Mouse (Mus musculus) small intestine, adult 2 months (tissue): ENCODE results near the gene Npas3. TPM values are rescaled to one million over a fixed set of nuclear protein-coding genes. Genes with fewer than 3 reads are reported as not detected.

Experiments used
- H3K27ac ChIP-seq: fragments of 200-500 bp; 2 replicates; pipeline ENCODE4 v1.5.1; 2012; ENCODE audit warnings: low read depth, low read length, control low read depth, inconsistent platforms; ENCODE audit not compliant: insufficient read depth
- H3K27me3 ChIP-seq: fragments of 200-500 bp; 2 replicates; pipeline ENCODE4 v1.6.1; 2012; ENCODE audit warnings: mild to moderate bottlenecking, moderate library complexity, low read length, inconsistent platforms; ENCODE audit not compliant: control insufficient read depth, insufficient read depth
- H3K36me3 ChIP-seq: fragments of 200-500 bp; 2 replicates; pipeline ENCODE4 v1.6.1; 2012; ENCODE audit warnings: mild to moderate bottlenecking, low read length, control low read depth, inconsistent platforms; ENCODE audit not compliant: control insufficient read depth, insufficient read depth
- H3K4me1 ChIP-seq: fragments of 200-500 bp; 2 replicates; pipeline ENCODE4 v1.6.1; 2012; ENCODE audit warnings: low read length, inconsistent platforms, mixed read lengths; ENCODE audit not compliant: control insufficient read depth, insufficient read depth, insufficient read length
- H3K4me3 ChIP-seq: fragments of 200-500 bp; 2 replicates; pipeline ENCODE4 v1.5.1; 2012; ENCODE audit warnings: low read depth, mild to moderate bottlenecking, control low read depth, inconsistent platforms, low read length, moderate library complexity
- CTCF ChIP-seq: fragments of 200-500 bp; IDR thresholded peaks from 2 replicates; pipeline ENCODE4 v1.5.1; 2012; ENCODE audit warnings: low read depth, mild to moderate bottlenecking, control low read depth, inconsistent platforms, low read length, moderate library complexity, mixed read lengths; ENCODE audit not compliant: insufficient replicate concordance, insufficient read length; ENCODE audit errors: extremely low read depth
- POLR2A ChIP-seq: fragments of 200-500 bp; IDR thresholded peaks from 2 replicates; pipeline ENCODE4 v1.6.1; 2012; ENCODE audit warnings: low read depth, mild to moderate bottlenecking, control low read depth, inconsistent platforms, low read length, moderate library complexity
- WGBS: fragments of 180-500 bp; shearing (Covaris S2); methylation state at CpG from one replicate; pipeline ENCODE4 v1.1.7; 2018; 5-methylcytosine and 5-hydroxymethylcytosine counted together
- polyA plus RNA-seq: library from polyadenylated mRNA; depleted of rRNA; stranded (reverse); fragments of >200 nt; gene quantifications from 2 replicates; pipeline ENCODE4 v1.2.3, GENCODE M21; 2012

The Npas3 gene
- polyA plus RNA-seq, 1 experiment, result 0.13 TPM

DNA sequence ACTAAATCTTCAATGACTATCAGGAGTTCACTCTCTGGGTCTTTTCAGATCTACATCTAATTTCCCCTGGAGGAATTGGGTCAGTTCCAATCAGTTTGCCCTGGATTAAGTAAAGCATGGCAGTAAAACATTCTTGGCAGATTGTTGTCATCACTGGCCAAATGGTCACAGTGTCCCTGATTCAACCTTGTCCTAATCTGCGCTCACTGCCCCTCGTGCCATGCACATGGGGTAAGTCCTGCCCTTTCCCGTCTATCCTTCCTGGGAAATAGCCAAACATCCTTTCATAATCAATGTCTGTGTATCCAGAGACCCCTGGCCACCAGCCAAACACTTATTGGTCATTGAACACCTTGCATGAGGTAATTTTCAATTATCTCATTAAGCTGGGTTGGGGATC is 432.0 kb downstream of the Npas3 start:
- no peaks in the 10 kb centered on the region for H3K4me1 ChIP-seq
- H3K4me3 ChIP-seq, result no peak overlapping the region
- H3K27ac ChIP-seq, result no peak overlapping the region
- 77% methylated on average over 3 of the region's 3 CpGs for WGBS
- TF ChIP-seq CTCF (no peak), POLR2A (no peak)
- no peaks in the 10 kb centered on the region for H3K27me3 ChIP-seq
- no peaks in the 10 kb centered on the region for H3K36me3 ChIP-seq

DNA sequence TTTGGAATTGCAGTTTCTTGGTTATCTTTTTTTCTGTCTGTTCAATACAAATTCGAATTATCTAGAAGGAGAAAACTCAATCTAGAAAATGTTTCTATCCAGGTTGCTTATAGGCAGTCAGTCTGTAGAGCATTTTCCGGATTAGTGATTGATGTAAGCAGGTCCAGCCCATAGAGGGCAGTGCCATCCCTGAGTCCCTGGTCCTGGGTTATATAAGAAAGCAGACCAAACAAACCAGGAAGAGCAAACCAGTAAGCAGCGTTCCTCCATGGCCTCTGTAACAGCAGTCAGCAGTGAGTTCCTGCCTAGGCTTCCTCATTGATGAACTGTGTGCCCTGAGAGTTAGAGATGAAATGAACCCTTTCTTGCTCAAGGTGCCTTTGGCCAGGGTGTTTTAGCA is 433.6 kb downstream of the Npas3 start:
- no peak overlapping the region for H3K27ac ChIP-seq
- WGBS, result 46% methylated on average over 3 of the region's 3 CpGs
- TF ChIP-seq CTCF (no peak), POLR2A (no peak)
- H3K4me1 ChIP-seq, result no peaks in the 10 kb centered on the region
- H3K27me3 ChIP-seq, result no peaks in the 10 kb centered on the region
- no peak overlapping the region for H3K4me3 ChIP-seq
- H3K36me3 ChIP-seq, result no peaks in the 10 kb centered on the region

DNA sequence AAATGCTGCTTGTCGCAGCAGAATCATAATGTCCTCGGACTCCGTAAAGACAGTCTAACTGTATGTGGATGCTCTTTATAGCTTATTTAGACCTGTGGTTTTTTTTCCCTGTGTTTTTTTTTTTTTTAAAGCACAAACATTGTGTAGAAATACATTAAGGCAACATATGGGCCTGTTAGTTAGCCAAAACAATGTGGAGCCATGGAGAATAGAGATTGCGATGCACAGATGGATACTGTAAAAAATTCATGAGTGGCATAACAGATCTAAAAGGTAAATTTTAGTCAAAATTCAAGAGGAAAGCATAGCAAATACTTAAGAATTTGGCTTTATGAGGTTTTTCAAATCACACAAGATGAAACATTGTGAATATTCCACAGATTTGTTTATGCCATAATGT is 444.0 kb downstream of the Npas3 start:
- Histone ChIP-seq H3K4me3 (no peak overlapping the region), H3K27ac (no peak overlapping the region)

DNA sequence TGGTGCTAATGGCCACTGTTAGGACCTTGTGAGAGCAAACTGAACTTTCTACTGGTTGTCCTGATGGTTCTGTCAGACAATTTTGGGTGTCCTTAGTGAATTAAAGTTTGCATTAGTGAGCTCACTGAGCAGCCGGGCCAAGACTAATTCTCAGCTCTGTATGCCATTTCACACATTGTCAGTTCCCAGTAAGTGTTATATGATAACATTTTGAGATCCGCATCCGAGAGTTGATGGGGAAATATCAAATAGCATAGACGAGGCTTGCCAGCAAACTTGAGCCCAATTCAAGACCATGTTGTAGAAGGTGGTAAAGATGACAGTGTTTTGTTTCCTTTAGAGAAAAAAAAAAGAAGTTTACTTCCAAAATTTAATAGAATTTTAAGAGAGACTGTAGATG is 445.9 kb downstream of the Npas3 start:
- 85% methylated on average over 4 of the region's 4 CpGs for WGBS
- TF ChIP-seq CTCF (no peak), POLR2A (no peak)

More for the DNA sequence above, 444.0 kb downstream of the Npas3 start:
- Histone ChIP-seq H3K27me3 (no peaks in the 10 kb centered on the region), H3K36me3 (no peaks in the 10 kb centered on the region), H3K4me1 (no peaks in the 10 kb centered on the region)
- TF ChIP-seq POLR2A (no peak), CTCF (no peak)
- WGBS, result 93% methylated on average over 4 of the region's 4 CpGs

DNA sequence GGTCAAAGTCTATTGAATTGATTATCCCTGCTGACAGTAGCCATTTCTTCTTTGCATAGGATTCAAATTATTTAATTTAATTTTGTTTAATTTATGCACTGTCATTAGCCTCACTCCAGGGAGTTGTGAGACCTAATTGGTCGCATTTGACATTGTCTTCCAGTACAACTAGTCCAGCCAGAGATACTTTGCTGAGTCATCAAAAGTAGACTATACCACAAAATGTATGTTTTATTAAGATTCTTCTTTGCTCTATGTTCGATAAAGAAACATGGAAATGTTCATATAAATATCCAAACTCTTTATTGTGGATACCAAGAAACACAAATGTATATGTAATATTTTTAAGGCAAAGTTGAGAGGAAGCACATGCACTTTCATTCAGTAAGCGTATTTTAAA is 446.8 kb downstream of the Npas3 start:
- WGBS, result 85% methylated on average over 3 of the region's 3 CpGs
- Histone ChIP-seq H3K27me3 (no peaks in the 10 kb centered on the region), H3K36me3 (no peaks in the 10 kb centered on the region), H3K4me1 (no peaks in the 10 kb centered on the region), H3K4me3 (no peak overlapping the region), H3K27ac (no peak overlapping the region)
- no peak for TF ChIP-seq POLR2A
- TF ChIP-seq CTCF, result no peak

More for the DNA sequence above, 445.9 kb downstream of the Npas3 start:
- Histone ChIP-seq H3K36me3 (no peaks in the 10 kb centered on the region), H3K4me3 (no peak overlapping the region), H3K27me3 (no peaks in the 10 kb centered on the region), H3K4me1 (no peaks in the 10 kb centered on the region), H3K27ac (no peak overlapping the region)

DNA sequence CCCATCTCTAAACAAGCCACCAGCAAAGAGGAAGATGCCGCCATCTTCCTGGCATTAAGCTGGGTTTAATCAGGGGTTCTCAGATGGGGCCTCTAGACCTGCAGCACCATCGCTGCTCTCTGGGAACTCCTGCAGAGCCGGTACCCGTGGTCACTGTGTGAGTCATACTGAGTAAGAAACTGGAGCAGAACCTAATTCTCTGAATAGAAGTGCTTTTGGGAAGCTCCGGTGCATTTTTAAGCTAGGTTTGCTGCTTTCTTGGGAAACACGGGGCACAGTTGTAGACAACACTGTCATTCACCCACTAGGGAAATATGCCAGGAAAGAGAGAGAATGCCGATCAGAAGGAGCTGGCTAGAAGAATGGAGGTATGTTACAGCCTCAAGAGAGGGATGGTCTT is 449.2 kb downstream of the Npas3 start:
- H3K27me3 ChIP-seq, result no peaks in the 10 kb centered on the region
- H3K4me3 ChIP-seq, result no peak overlapping the region
- WGBS, result 82% methylated on average over 7 of the region's 7 CpGs
- TF ChIP-seq CTCF, result no peak
- TF ChIP-seq POLR2A, result no peak
- H3K4me1 ChIP-seq, result no peaks in the 10 kb centered on the region
- H3K27ac ChIP-seq, result no peak overlapping the region
- H3K36me3 ChIP-seq, result no peaks in the 10 kb centered on the region

DNA sequence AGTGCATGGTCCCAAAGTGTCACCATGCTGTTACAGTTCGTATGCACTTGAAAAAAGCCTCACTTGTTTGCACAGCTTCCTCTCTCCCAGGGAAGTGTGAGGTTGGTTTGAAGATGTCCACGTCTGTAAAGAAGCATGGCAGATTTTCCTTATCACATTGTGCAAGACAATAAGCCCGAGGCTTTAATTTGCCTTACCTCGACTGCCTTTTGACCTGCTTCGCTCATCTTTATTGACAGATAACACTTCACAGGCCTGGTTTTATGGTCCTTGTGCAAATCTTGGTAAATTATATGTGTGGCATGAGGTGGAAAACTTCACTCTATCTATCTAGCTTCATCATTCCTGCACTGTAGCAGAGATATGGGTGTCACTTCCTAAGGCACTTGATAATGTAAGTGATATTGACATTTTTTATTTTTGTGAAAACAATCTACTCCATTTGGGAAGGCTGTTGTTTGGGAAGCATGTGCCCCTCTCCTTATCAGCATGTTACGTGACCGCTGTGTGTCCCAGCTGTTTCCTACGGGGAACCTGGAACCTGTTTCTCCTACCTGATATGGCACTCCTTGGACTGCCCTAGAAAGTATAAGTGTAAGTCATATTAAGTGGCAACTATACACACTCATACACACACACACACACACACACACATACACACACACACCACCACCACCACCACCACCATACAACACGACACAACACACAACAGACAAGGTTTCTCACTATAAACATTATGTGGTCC is 450.2 kb downstream of the Npas3 start:
- 28% methylated on average over 9 of the region's 9 CpGs for WGBS

DNA sequence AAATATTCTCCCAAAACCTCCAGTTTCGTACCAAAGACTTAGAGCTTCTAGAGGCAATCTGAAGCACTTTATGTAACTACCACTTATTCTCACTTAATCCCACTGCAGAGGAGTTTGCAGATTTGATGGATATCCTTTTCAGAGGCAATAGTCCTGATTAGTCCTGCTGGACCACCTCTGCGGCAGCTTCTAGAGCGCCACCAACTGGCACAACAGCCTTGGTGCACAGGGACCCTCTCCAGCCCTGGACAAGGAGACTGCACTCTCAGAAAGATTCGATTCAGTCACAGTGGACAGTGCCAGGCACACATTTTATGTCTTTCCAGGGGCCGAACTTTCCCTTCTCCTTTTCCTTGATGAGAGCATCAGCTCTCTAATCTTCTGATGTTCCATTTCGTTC is 471.4 kb downstream of the Npas3 start:
- TF ChIP-seq POLR2A (no peak), CTCF (no peak)
- 64% methylated on average over 6 of the region's 6 CpGs for WGBS
- Histone ChIP-seq H3K36me3 (no peaks in the 10 kb centered on the region), H3K4me3 (no peak overlapping the region), H3K4me1 (no peaks in the 10 kb centered on the region), H3K27me3 (no peaks in the 10 kb centered on the region), H3K27ac (no peak overlapping the region)

More for the DNA sequence above, 450.2 kb downstream of the Npas3 start:
- TF ChIP-seq CTCF (no peak), POLR2A (no peak)
- Histone ChIP-seq H3K4me1 (no peaks in the 10 kb centered on the region), H3K27ac (no peak overlapping the region), H3K4me3 (no peak overlapping the region), H3K27me3 (no peaks in the 10 kb centered on the region), H3K36me3 (no peaks in the 10 kb centered on the region)
